ENCODE assay signal across 10 mouse cellular contexts in genomic region chr14:121118860-121119259, GRCm38 (mm10).
DNase-seq lines count a peak whose midpoint lies in the region; ATAC-seq and TF ChIP-seq lines count a peak whose summit lies in the region.
"Had no signal": no experiment of that assay in that cellular context is flagged by ENCODE, and none has a peak within 500 bp of the region (broad histone marks: within the 10 kb centered on the region; RNA-seq: fewer than 3 reads in every experiment).

No protein-coding gene starts in this region.

- no peaks in the 10 kb centered on the region for H3K9me3 ChIP-seq in heart, embryonic 15.5 days (replicated peaks)
- no peaks in the 10 kb centered on the region for H3K9me3 ChIP-seq in liver, embryonic 14.5 days (ENCODE audit: control insufficient read depth, low read length)
- no peaks in the 10 kb centered on the region for H3K9me3 ChIP-seq in liver, embryonic 12.5 days (replicated peaks)
- H3K9me3 ChIP-seq in embryonic facial prominence, embryonic 13.5 days: no peaks in the 10 kb centered on the region
- H3K9me3 ChIP-seq in forebrain, embryonic 13.5 days (replicated peaks): no peaks in the 10 kb centered on the region

- TF ChIP-seq EP300 in liver, embryonic 14.5 days (IDR thresholded peaks at IDR 0.05; ENCODE audit: low read depth): no peak

- DNase-seq in heart, postnatal 36 days: no peak
- no peak for DNase-seq in liver, embryonic 14.5 days (ENCODE audit: low read depth in 3 of 3, low spot score in 3 of 3)
- peak; percentile 40 for DNase-seq in NIH3T3 (ENCODE audit: low read depth)
- DNase-seq in urinary bladder, postnatal 36 days (ENCODE audit: low spot score in 2 of 2): no peak
- DNase-seq: kidney, adult 8-10 months; left cerebral cortex, postnatal 4 days had no signal

- H3K4me3 ChIP-seq in heart, embryonic 15.5 days: no peak overlapping the region
- no peak overlapping the region for H3K4me3 ChIP-seq in liver, embryonic 14.5 days (ENCODE audit: insufficient read depth in 1 of 2, low read depth in 2 of 2, low read length in 2 of 2)
- no peak overlapping the region for H3K4me3 ChIP-seq in liver, embryonic 12.5 days
- no peak overlapping the region for H3K4me3 ChIP-seq in embryonic facial prominence, embryonic 13.5 days
- H3K4me3 ChIP-seq in forebrain, embryonic 13.5 days: no peak overlapping the region

- intact Hi-C loops in heart, postnatal 36 days (cut with DNase I): no loop called here

- H3K9ac ChIP-seq in heart, embryonic 15.5 days: no peak overlapping the region
- no peak overlapping the region for H3K9ac ChIP-seq in liver, embryonic 14.5 days (replicated peaks)
- no peak overlapping the region for H3K9ac ChIP-seq in liver, embryonic 12.5 days
- H3K9ac ChIP-seq in embryonic facial prominence, embryonic 13.5 days: no peak overlapping the region
- H3K9ac ChIP-seq in forebrain, embryonic 13.5 days: no peak overlapping the region

- peak; percentile 56; the same call in 1 of the 2 replicates for ATAC-seq in heart, embryonic 15.5 days (replicated peaks; ENCODE audit: insufficient number of reproducible peaks, insufficient read depth, low FRiP score, low read depth)
- ATAC-seq in liver, embryonic 14.5 days (ENCODE audit: insufficient read depth): no peak
- ATAC-seq in liver, embryonic 12.5 days: no peak
- ATAC-seq in embryonic facial prominence, embryonic 13.5 days (ENCODE audit: insufficient number of reproducible peaks, insufficient read depth, low FRiP score, low TSS enrichment, low read depth): no peak
- no peak for ATAC-seq in forebrain, embryonic 13.5 days

- H3K4me2 ChIP-seq in heart, embryonic 15.5 days: no peak overlapping the region
- H3K4me2 ChIP-seq in liver, embryonic 14.5 days (ENCODE audit: low read depth): no peak overlapping the region
- no peak overlapping the region for H3K4me2 ChIP-seq in liver, embryonic 12.5 days
- no peak overlapping the region for H3K4me2 ChIP-seq in embryonic facial prominence, embryonic 13.5 days
- no peak overlapping the region for H3K4me2 ChIP-seq in forebrain, embryonic 13.5 days

- WGBS in heart, embryonic 15.5 days: 48% methylated on average over 7 of the region's 7 CpGs
- WGBS in liver, embryonic 14.5 days (ENCODE audit: insufficient replicate concordance): 62% methylated on average over 7 of the region's 7 CpGs
- WGBS in liver, embryonic 12.5 days (ENCODE audit: insufficient replicate concordance): 67% methylated on average over 7 of the region's 7 CpGs
- 61% methylated on average over 7 of the region's 7 CpGs for WGBS in embryonic facial prominence, embryonic 13.5 days
- 80% methylated on average over 7 of the region's 7 CpGs for WGBS in forebrain, embryonic 13.5 days

- no peaks in the 10 kb centered on the region for H3K36me3 ChIP-seq in heart, embryonic 15.5 days
- H3K36me3 ChIP-seq in liver, embryonic 14.5 days (replicated peaks; ENCODE audit: control insufficient read depth, insufficient read depth, low read depth): no peaks in the 10 kb centered on the region
- no peaks in the 10 kb centered on the region for H3K36me3 ChIP-seq in liver, embryonic 12.5 days
- H3K36me3 ChIP-seq in embryonic facial prominence, embryonic 13.5 days: peaks cover 11% of the 10 kb centered on the region
- peaks cover 12% of the 10 kb centered on the region; the same call in 1 of the 2 replicates for H3K36me3 ChIP-seq in forebrain, embryonic 13.5 days (ENCODE audit: poor library complexity, severe bottlenecking)

- no peaks in the 10 kb centered on the region for H3K27me3 ChIP-seq in heart, embryonic 15.5 days
- no peaks in the 10 kb centered on the region for H3K27me3 ChIP-seq in liver, embryonic 14.5 days (ENCODE audit: control insufficient read depth, insufficient read depth, low read length)
- no peaks in the 10 kb centered on the region for H3K27me3 ChIP-seq in liver, embryonic 12.5 days (replicated peaks)
- no peaks in the 10 kb centered on the region for H3K27me3 ChIP-seq in embryonic facial prominence, embryonic 13.5 days
- H3K27me3 ChIP-seq in forebrain, embryonic 13.5 days: no peaks in the 10 kb centered on the region

- peak; percentile 33 for TF ChIP-seq CTCF in liver, embryonic 14.5 days (IDR thresholded peaks at IDR 0.05; ENCODE audit: low read depth)

- H3K4me1 ChIP-seq in heart, embryonic 15.5 days (replicated peaks): peaks cover 9% of the 10 kb centered on the region; the same call in 1 of the 2 replicates
- peaks cover 0 to 6% of the 10 kb centered on the region in 2 experiments; a peak in 1 of 4 replicates for H3K4me1 ChIP-seq in liver, embryonic 14.5 days (replicated peaks; ENCODE audit: control insufficient read depth in 2 of 2, insufficient read depth in 2 of 2, low read length in 1 of 2)
- peaks cover 12% of the 10 kb centered on the region for H3K4me1 ChIP-seq in liver, embryonic 12.5 days
- peaks cover 46% of the 10 kb centered on the region for H3K4me1 ChIP-seq in embryonic facial prominence, embryonic 13.5 days
- H3K4me1 ChIP-seq in forebrain, embryonic 13.5 days: 0 out of 2 replicates have a peak, but pooled peaks cover 3% of the 10 kb centered on the region

- no peak overlapping the region for H3K27ac ChIP-seq in heart, embryonic 15.5 days
- H3K27ac ChIP-seq in liver, embryonic 14.5 days: no peak overlapping the region
- H3K27ac ChIP-seq in liver, embryonic 12.5 days: no peak overlapping the region
- H3K27ac ChIP-seq in embryonic facial prominence, embryonic 13.5 days: peak overlapping the region; percentile 48; the same call in 1 of the 2 replicates
- H3K27ac ChIP-seq in forebrain, embryonic 13.5 days: no peak overlapping the region
